Mouse (Mus musculus) embryo, embryonic 11 days (tissue): ENCODE data around the gene Plekhg6.

ENCODE experiments used
- DNase-seq: peaks from one replicate; pipeline ENCODE4 v3.0.0-alpha.2; 2015

Gene Plekhg6

GRCm38 (mm10) chr6:125322794-125323193 lies 57.8 kb downstream of the Plekhg6 start:
- DNase-seq: no peak

- no peak for DNase-seq
These were observed 59.3 kb downstream of the Plekhg6 start for GRCm38 (mm10) chr6:125321114-125321855.

- DNase-seq: no peak
These were observed 60.3 kb downstream of the Plekhg6 start, which contains the start of gene Scnn1a for GRCm38 (mm10) chr6:125320323-125320722. Gene Scnn1a (plus strand): TSS chr6:125320659.

- no peak for DNase-seq
These were observed 60.7 kb downstream of the Plekhg6 start for GRCm38 (mm10) chr6:125319919-125320296.

GRCm38 (mm10) chr6:125318981-125319918 lies 61.3 kb downstream of the Plekhg6 start:
- no peak for DNase-seq

- DNase-seq: no peak
These were observed 63.5 kb downstream of the Plekhg6 start for GRCm38 (mm10) chr6:125317077-125317476.

GRCm38 (mm10) chr6:125314746-125315145 lies 65.8 kb downstream of the Plekhg6 start:
- DNase-seq: no peak

GRCm38 (mm10) chr6:125314231-125314563 lies 66.4 kb downstream of the Plekhg6 start:
- DNase-seq: no peak

GRCm38 (mm10) chr6:125313546-125314230 lies 66.9 kb downstream of the Plekhg6 start, which contains the start of gene Ltbr:
Gene Ltbr (minus strand): TSS chr6:125313885.
- peak; percentile 84 for DNase-seq
